8 mouse cellular contexts compared by ENCODE assay signal in genomic region chr2:180104659-180105377, GRCm38 (mm10). TPM values are rescaled to one million over a fixed set of nuclear protein-coding genes. Genes with fewer than 3 reads are reported as not detected.
A peak's percentile ranks its signal among the peaks of the same experiment; 100 is the strongest.
DNase-seq lines count a peak whose midpoint lies in the region; ATAC-seq and TF ChIP-seq lines count a peak whose summit lies in the region.

No protein-coding gene starts in this region.

- intact Hi-C loops in left cerebral cortex, adult 2 months (cut with DNase I), result loop anchor here (2.0 to 5.0 kb wide), 2 partner anchors 14 to 67 kb away; partner anchors contain the start of genes Adrm1 and Osbpl2
- intact Hi-C loops in left cerebral cortex, postnatal 14 days (cut with DNase I), result no loop called here

- no peaks in the 10 kb centered on the region for H3K9me3 ChIP-seq in embryonic facial prominence, embryonic 14.5 days (ENCODE audit: control insufficient read depth, low read length)
- no peaks in the 10 kb centered on the region for H3K9me3 ChIP-seq in hindbrain, postnatal 0 days (ENCODE audit: low read length)
- no peaks in the 10 kb centered on the region for H3K9me3 ChIP-seq in midbrain, postnatal 0 days (ENCODE audit: low read length)

- no peak overlapping the region for H3K9ac ChIP-seq in embryonic facial prominence, embryonic 14.5 days (ENCODE audit: low read depth, low read length)
- H3K9ac ChIP-seq in hindbrain, postnatal 0 days (replicated peaks; ENCODE audit: low read length), result peak overlapping the region; percentile 48
- peak overlapping the region; percentile 59 for H3K9ac ChIP-seq in midbrain, postnatal 0 days (replicated peaks; ENCODE audit: low read length, poor library complexity, severe bottlenecking)

- H3K4me1 ChIP-seq in embryonic facial prominence, embryonic 14.5 days (ENCODE audit: control insufficient read depth, insufficient read depth, low read length), result peaks cover 12% of the 10 kb centered on the region; the same call in 1 of the 2 replicates
- H3K4me1 ChIP-seq in hindbrain, postnatal 0 days (ENCODE audit: insufficient read depth, low read length), result peaks cover 7% of the 10 kb centered on the region; the same call in 1 of the 2 replicates
- H3K4me1 ChIP-seq in midbrain, postnatal 0 days (ENCODE audit: insufficient read depth, low read length), result no peaks in the 10 kb centered on the region

- H3K36me3 ChIP-seq in embryonic facial prominence, embryonic 14.5 days (ENCODE audit: control insufficient read depth, insufficient read depth, low read length), result no peaks in the 10 kb centered on the region
- no peaks in the 10 kb centered on the region for H3K36me3 ChIP-seq in hindbrain, postnatal 0 days (ENCODE audit: insufficient read depth, low read length)
- no peaks in the 10 kb centered on the region for H3K36me3 ChIP-seq in midbrain, postnatal 0 days (ENCODE audit: insufficient read depth, low read length)

- H3K27me3 ChIP-seq in embryonic facial prominence, embryonic 14.5 days (replicated peaks; ENCODE audit: control insufficient read depth, insufficient read depth, low read length), result peaks cover 62% of the 10 kb centered on the region
- H3K27me3 ChIP-seq in hindbrain, postnatal 0 days (ENCODE audit: insufficient read depth, low read length), result peaks cover 6% of the 10 kb centered on the region; the same call in 1 of the 2 replicates
- peaks cover 13% of the 10 kb centered on the region; the same call in 1 of the 2 replicates for H3K27me3 ChIP-seq in midbrain, postnatal 0 days (ENCODE audit: insufficient read depth, low read length)

- ATAC-seq in embryonic facial prominence, embryonic 14.5 days (ENCODE audit: low read depth), result no peak
- ATAC-seq in hindbrain, postnatal 0 days, result no peak
- no peak for ATAC-seq in midbrain, postnatal 0 days (ENCODE audit: low FRiP score)

- DNase-seq in left cerebral cortex, adult 2 months (ENCODE audit: extremely low spot score in 1 of 2, low spot score in 2 of 2), result no peak
- DNase-seq in left cerebral cortex, postnatal 14 days (ENCODE audit: low spot score in 2 of 2), result no peak
- no peak for DNase-seq in embryonic facial prominence, embryonic 14.5 days (ENCODE audit: low spot score)
- DNase-seq in hindbrain, postnatal 0 days (ENCODE audit: low spot score), result no peak
- DNase-seq in midbrain, postnatal 0 days (ENCODE audit: low spot score), result no peak
- DNase-seq in natural killer cell, adult 2 months (ENCODE audit: low spot score in 2 of 2), result no peak
- no peak for DNase-seq in frontal cortex, postnatal 25 days (ENCODE audit: low spot score in 2 of 2)
- no peak for DNase-seq in lung, postnatal 14 days

- H3K4me2 ChIP-seq in embryonic facial prominence, embryonic 14.5 days (ENCODE audit: low read depth, low read length), result peak overlapping the region; percentile 96
- peak overlapping the region; percentile 94 for H3K4me2 ChIP-seq in hindbrain, postnatal 0 days (ENCODE audit: low read depth, low read length)
- peak overlapping the region; percentile 93 for H3K4me2 ChIP-seq in midbrain, postnatal 0 days (ENCODE audit: low read depth, low read length, poor library complexity, severe bottlenecking)

- 8% methylated on average over 21 of the region's 24 CpGs for WGBS in embryonic facial prominence, embryonic 14.5 days
- 10% methylated on average over 24 of the region's 24 CpGs for WGBS in hindbrain, postnatal 0 days
- 7% methylated on average over 24 of the region's 24 CpGs for WGBS in midbrain, postnatal 0 days

- H3K27ac ChIP-seq in left cerebral cortex, adult 2 months, result peak overlapping the region; percentile 85
- no peak overlapping the region for H3K27ac ChIP-seq in embryonic facial prominence, embryonic 14.5 days (replicated peaks; ENCODE audit: low read depth, low read length)
- H3K27ac ChIP-seq in hindbrain, postnatal 0 days, result no peak overlapping the region
- no peak overlapping the region for H3K27ac ChIP-seq in midbrain, postnatal 0 days (ENCODE audit: low read depth, low read length)

- peak overlapping the region; percentile 69 for H3K4me3 ChIP-seq in left cerebral cortex, adult 2 months
- peak overlapping the region; percentile 48 for H3K4me3 ChIP-seq in embryonic facial prominence, embryonic 14.5 days (ENCODE audit: low read depth, low read length)
- peak overlapping the region; percentile 57 for H3K4me3 ChIP-seq in hindbrain, postnatal 0 days (ENCODE audit: low read length)
- peak overlapping the region; percentile 58 for H3K4me3 ChIP-seq in midbrain, postnatal 0 days (ENCODE audit: low read depth, low read length)

- no peak for TF ChIP-seq CTCF in left cerebral cortex, adult 2 months (IDR thresholded peaks at IDR 0.05)
- no peak for TF ChIP-seq CTCF in hindbrain, postnatal 0 days (IDR thresholded peaks at IDR 0.05; ENCODE audit: low read depth)
- no peak for TF ChIP-seq CTCF in midbrain, postnatal 0 days (IDR thresholded peaks at IDR 0.05)

RNA-seq across cellular contexts. Expression of gene Hrh3, which starts 0.5 kb away (rescaled TPM):
- total RNA-seq in left cerebral cortex, adult 2 months (2021), result 10 to 100 TPM; 84.3 to 85.7 TPM
- total RNA-seq in left cerebral cortex, postnatal 14 days (2021), result 10 to 100 TPM; 65.4 to 73.5 TPM
- polyA plus RNA-seq in embryonic facial prominence, embryonic 14.5 days (2014; fragmentation: Nextera tagmentation; extraction: Ambion mirVana), result 0.11 and 0.14 TPM in 2 replicates
- total RNA-seq in hindbrain, postnatal 0 days (2014; rRNA removed), result 5.9 and 11.4 TPM in 2 replicates
- polyA plus RNA-seq in hindbrain, postnatal 0 days (2015; fragmentation: Nextera tagmentation; extraction: Ambion mirVana), result 3.4 and 3.6 TPM in 2 replicates
- total RNA-seq in midbrain, postnatal 0 days (2014; rRNA removed), result 6.2 and 9.3 TPM in 2 replicates
- polyA plus RNA-seq in midbrain, postnatal 0 days (2015; fragmentation: Nextera tagmentation; extraction: Ambion mirVana), result 4.9 and 6.2 TPM in 2 replicates

RNA-seq across cellular contexts. Expression of gene Osbpl2, which starts 14.3 kb away (rescaled TPM):
- 10 to 100 TPM; 46.2 to 50.6 TPM for total RNA-seq in left cerebral cortex, adult 2 months (2021)
- 10 to 100 TPM; 51.4 to 52.8 TPM for total RNA-seq in left cerebral cortex, postnatal 14 days (2021)
- polyA plus RNA-seq in embryonic facial prominence, embryonic 14.5 days (2014; fragmentation: Nextera tagmentation; extraction: Ambion mirVana), result 37.4 and 41.5 TPM in 2 replicates
- 39.2 and 44.0 TPM in 2 replicates for total RNA-seq in hindbrain, postnatal 0 days (2014; rRNA removed)
- polyA plus RNA-seq in hindbrain, postnatal 0 days (2015; fragmentation: Nextera tagmentation; extraction: Ambion mirVana), result 56.0 and 57.9 TPM in 2 replicates
- 52.6 and 67.5 TPM in 2 replicates for total RNA-seq in midbrain, postnatal 0 days (2014; rRNA removed)
- 64.9 and 70.3 TPM in 2 replicates for polyA plus RNA-seq in midbrain, postnatal 0 days (2015; fragmentation: Nextera tagmentation; extraction: Ambion mirVana)

RNA-seq across cellular contexts. Expression of gene Mtg2, which starts 34.4 kb away (rescaled TPM):
- total RNA-seq in left cerebral cortex, adult 2 months (2021), result 10 to 100 TPM; 15.6 to 18.4 TPM
- total RNA-seq in left cerebral cortex, postnatal 14 days (2021), result 10 to 100 TPM; 16.1 to 17.8 TPM
- polyA plus RNA-seq in embryonic facial prominence, embryonic 14.5 days (2014; fragmentation: Nextera tagmentation; extraction: Ambion mirVana), result 19.8 and 24.5 TPM in 2 replicates
- 17.2 and 17.3 TPM in 2 replicates for total RNA-seq in hindbrain, postnatal 0 days (2014; rRNA removed)
- polyA plus RNA-seq in hindbrain, postnatal 0 days (2015; fragmentation: Nextera tagmentation; extraction: Ambion mirVana), result 23.3 and 23.9 TPM in 2 replicates
- 18.0 and 21.3 TPM in 2 replicates for total RNA-seq in midbrain, postnatal 0 days (2014; rRNA removed)
- 27.3 and 29.1 TPM in 2 replicates for polyA plus RNA-seq in midbrain, postnatal 0 days (2015; fragmentation: Nextera tagmentation; extraction: Ambion mirVana)
